Mouse (Mus musculus) right cerebral cortex, postnatal 25 days (tissue): ENCODE measurements around the gene Shq1.

Experiments
- DNase-seq: peaks from one replicate; pipeline ENCODE4 v3.0.0; 2022

Gene Shq1

GRCm38 (mm10) chr6:100528556-100528955, 142.4 kb downstream of the Shq1 start:
- DNase-seq = no peak

GRCm38 (mm10) chr6:100527972-100528371, 143.0 kb downstream of the Shq1 start:
- DNase-seq = no peak

- DNase-seq = no peak
Measured at GRCm38 (mm10) chr6:100527161-100527560, 143.8 kb downstream of the Shq1 start.

GRCm38 (mm10) chr6:100526066-100526465, 144.9 kb downstream of the Shq1 start:
- no peak for DNase-seq

- no peak for DNase-seq
Measured at GRCm38 (mm10) chr6:100525496-100525895, 145.5 kb downstream of the Shq1 start.

- no peak for DNase-seq
Measured at GRCm38 (mm10) chr6:100522495-100522894, 148.5 kb downstream of the Shq1 start.

GRCm38 (mm10) chr6:100521615-100522398, 149.2 kb downstream of the Shq1 start:
- no peak for DNase-seq

GRCm38 (mm10) chr6:100520558-100521099, 150.3 kb downstream of the Shq1 start:
- no peak for DNase-seq

GRCm38 (mm10) chr6:100519837-100520236, 151.1 kb downstream of the Shq1 start:
- DNase-seq = no peak
